Mouse (Mus musculus) testis, adult 2 months (tissue): ENCODE measurements at regions not wholly inside any gene's neighbourhood (a gene's known extent, or its start where the extent isn't known, plus 50 kb on each side); places are given as distances from the start of the nearest gene placed in this dataset.

Source experiments
- CTCF ChIP-seq: fragments of 200-500 bp; IDR thresholded peaks from 2 replicates; pipeline ENCODE4 v1.5.1; 2012; ENCODE audit warnings: low read depth, mild to moderate bottlenecking, inconsistent platforms, low read length, moderate library complexity; ENCODE audit not compliant: control insufficient read depth, insufficient read depth, insufficient replicate concordance
- POLR2A ChIP-seq: fragments of 200-500 bp; IDR thresholded peaks from 2 replicates; pipeline ENCODE4 v1.6.1; 2012; ENCODE audit warnings: low read depth, mild to moderate bottlenecking, inconsistent platforms, low read length, moderate library complexity; ENCODE audit not compliant: control insufficient read depth

GRCm38 (mm10) chr13:44583614-44584013 lies 145.7 kb upstream of the Jarid2 start:
- no peak for TF ChIP-seq CTCF
- no peak for TF ChIP-seq POLR2A
